Mouse (Mus musculus) lung, adult 2 months (tissue): ENCODE measurements around the gene Hoxa7. TPM values are rescaled to one million over a fixed set of nuclear protein-coding genes. Genes with fewer than 3 reads are reported as not detected.

ENCODE experiments used
- DNase-seq: peaks from one replicate; pipeline ENCODE4 v3.0.0; 2022
- H3K4me1 ChIP-seq: fragments of 200-500 bp; 2 replicates; pipeline ENCODE4 v1.6.1; 2011; ENCODE audit warnings: low read length; ENCODE audit not compliant: control insufficient read depth, insufficient read depth
- H3K4me3 ChIP-seq: fragments of 200-500 bp; replicated peaks from 2 replicates; pipeline ENCODE3; 2011; ENCODE audit warnings: low read depth, mild to moderate bottlenecking, control low read depth, low read length; ENCODE audit errors: extremely low read depth
- CTCF ChIP-seq: fragments of 200-500 bp; IDR thresholded peaks from 2 replicates; pipeline ENCODE4 v1.5.1; 2011; ENCODE audit warnings: mild to moderate bottlenecking, low read length, control low read depth; ENCODE audit not compliant: insufficient read depth
- POLR2A ChIP-seq: fragments of 200-500 bp; IDR thresholded peaks from 2 replicates; pipeline ENCODE4 v1.6.1; 2011; ENCODE audit warnings: low read depth, mild to moderate bottlenecking, control low read depth, low read length, borderline replicate concordance; ENCODE audit errors: extremely low read depth
- WGBS: fragments of 180-500 bp; shearing (Covaris S2); methylation state at CpG from one replicate; pipeline ENCODE4 v1.1.7; 2018; 5-methylcytosine and 5-hydroxymethylcytosine counted together
- polyA plus RNA-seq: library from polyadenylated mRNA; depleted of rRNA; stranded (reverse); fragments of >200 nt; gene quantifications from 2 replicates; pipeline ENCODE4 v1.2.3, GENCODE M21; 2012; rRNA removed

The Hoxa7 gene
- 6.6 and 8.3 TPM in 2 replicates for polyA plus RNA-seq

GRCm38 (mm10) chr6:52221337-52221992, at the start of gene Hoxa7:
Gene Hoxa7 (minus strand): TSS chr6:52221854.
- TF ChIP-seq CTCF (peak; percentile 82), POLR2A (0 out of 2 replicates have a peak, but pooled peaks have one; percentile 22)
- WGBS = 3% methylated on average over 46 of the region's 46 CpGs
- Histone ChIP-seq H3K4me1 (peaks cover 3% of the 10 kb centered on the region; the same call in 1 of the 2 replicates), H3K4me3 (peak within 1 kb of the TSS; percentile 82)
- DNase-seq = peak; percentile 86

- 18% methylated on average over 23 of the region's 23 CpGs for WGBS
- DNase-seq = peak; percentile 41
Measured at GRCm38 (mm10) chr6:52270494-52271480, 49.1 kb upstream of the Hoxa7 start.

GRCm38 (mm10) chr6:52268756-52269155, 47.1 kb upstream of the Hoxa7 start:
- Histone ChIP-seq H3K4me3 (no peak overlapping the region), H3K4me1 (no peaks in the 10 kb centered on the region)
- TF ChIP-seq POLR2A = no peak
- TF ChIP-seq CTCF = no peak
- 12% methylated on average over 3 of the region's 3 CpGs for WGBS
- DNase-seq = no peak

More at GRCm38 (mm10) chr6:52270494-52271480, 49.1 kb upstream of the Hoxa7 start:
- Histone ChIP-seq H3K4me1 (no peaks in the 10 kb centered on the region), H3K4me3 (no peak overlapping the region)
- TF ChIP-seq POLR2A (no peak), CTCF (peak; percentile 79)

- WGBS = 18% methylated on average over 7 of the region's 7 CpGs
- no peaks in the 10 kb centered on the region for H3K4me1 ChIP-seq
- DNase-seq = no peak
Measured at GRCm38 (mm10) chr6:52268341-52268740, 46.7 kb upstream of the Hoxa7 start.

GRCm38 (mm10) chr6:52267691-52268090, 46.0 kb upstream of the Hoxa7 start:
- DNase-seq = no peak
- WGBS = 17% methylated on average over 3 of the region's 3 CpGs
- Histone ChIP-seq H3K4me1 (no peaks in the 10 kb centered on the region), H3K4me3 (no peak overlapping the region)
- TF ChIP-seq POLR2A (no peak), CTCF (no peak)

More at GRCm38 (mm10) chr6:52268341-52268740, 46.7 kb upstream of the Hoxa7 start:
- H3K4me3 ChIP-seq = no peak overlapping the region
- TF ChIP-seq CTCF (no peak), POLR2A (no peak)

DNA sequence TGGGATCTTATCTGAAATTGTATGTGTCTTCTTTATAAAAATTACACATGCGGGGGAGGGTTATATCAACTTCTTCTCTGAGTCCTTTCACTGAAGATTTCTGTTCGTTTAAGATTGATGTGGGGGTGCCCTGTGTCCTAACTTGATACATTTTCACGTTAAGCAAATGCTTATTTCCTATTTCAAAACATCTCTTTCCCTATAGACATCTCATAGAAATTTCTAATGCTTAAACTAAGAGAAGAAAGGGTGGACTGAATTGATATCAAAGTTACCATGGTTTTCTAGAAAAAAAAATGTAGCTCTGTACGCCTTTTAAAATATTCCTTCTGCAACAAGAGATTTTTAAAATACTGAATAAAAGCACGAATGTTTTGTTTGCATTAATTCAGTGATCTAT, 45.6 kb upstream of the Hoxa7 start:
- Histone ChIP-seq H3K4me3 (no peak overlapping the region), H3K4me1 (no peaks in the 10 kb centered on the region)
- DNase-seq = no peak
- TF ChIP-seq CTCF (no peak), POLR2A (no peak)
- 25% methylated on average over 5 of the region's 5 CpGs for WGBS

GRCm38 (mm10) chr6:52266666-52266985, 45.0 kb upstream of the Hoxa7 start:
- WGBS = 7% methylated on average over 9 of the region's 9 CpGs
- no peak for DNase-seq
- H3K4me3 ChIP-seq = no peak overlapping the region
- TF ChIP-seq CTCF (no peak), POLR2A (no peak)
- no peaks in the 10 kb centered on the region for H3K4me1 ChIP-seq

DNA sequence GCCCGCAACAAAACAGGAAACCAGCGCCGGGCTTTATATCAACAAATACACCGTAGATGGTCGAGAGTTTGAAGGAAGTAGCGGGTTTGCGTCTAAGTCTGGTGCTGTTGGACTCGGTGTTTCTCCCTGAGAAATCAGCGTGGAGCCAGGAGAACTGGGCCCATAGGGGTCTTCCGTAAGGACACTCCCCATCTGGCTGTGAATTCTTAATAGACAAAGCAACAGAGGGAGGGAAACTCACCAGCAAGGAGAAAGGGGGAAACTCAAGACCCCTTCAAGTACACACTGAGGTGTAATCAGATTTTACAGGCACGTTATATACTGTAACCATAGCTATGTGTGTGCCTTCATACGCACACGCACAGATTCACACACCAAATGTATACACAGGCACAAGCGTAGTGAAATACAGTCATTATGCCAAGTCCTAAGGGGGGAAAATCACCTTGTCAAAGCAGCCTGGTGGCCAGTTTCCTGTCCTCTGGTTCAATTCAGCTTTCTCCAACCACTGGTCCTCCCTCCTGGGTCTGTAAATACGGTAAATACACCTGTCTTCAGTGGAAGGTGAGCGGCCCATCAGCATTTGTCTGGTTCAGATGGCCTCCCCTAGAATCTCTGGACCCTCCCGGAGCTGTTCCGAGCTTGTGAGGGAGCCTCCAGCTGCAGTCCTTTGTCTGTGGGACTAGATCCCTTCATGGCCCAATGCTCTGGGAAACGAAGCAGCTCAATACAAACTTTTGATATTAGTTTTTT, 44.4 kb upstream of the Hoxa7 start:
- no peak for DNase-seq
- 4% methylated on average over 19 of the region's 19 CpGs for WGBS
- peaks cover under 1% of the 10 kb centered on the region; the same call in 1 of the 2 replicates for H3K4me1 ChIP-seq

More for the DNA sequence above, 44.4 kb upstream of the Hoxa7 start:
- H3K4me3 ChIP-seq = no peak overlapping the region
- TF ChIP-seq POLR2A (no peak), CTCF (no peak)
